Mouse (Mus musculus) CH12.LX (cell line): Measurements from ENCODE around the gene Hecw2. TPM values are rescaled to one million over a fixed set of nuclear protein-coding genes. Genes with fewer than 3 reads are reported as not detected.

Experiments used
- DNase-seq: peaks from one replicate; pipeline ENCODE4 v3.0.0-alpha.2; 2013; ENCODE audit errors: extremely low read depth
- H3K27ac ChIP-seq: 2 replicates; pipeline ENCODE4 v1.5.1; 2012; ENCODE audit warnings: low read depth, mild to moderate bottlenecking, control low read depth, moderate library complexity; ENCODE audit not compliant: insufficient read depth
- H3K27me3 ChIP-seq: replicated peaks from 2 replicates; pipeline ENCODE3; 2012; ENCODE audit warnings: inconsistent platforms
- H3K36me3 ChIP-seq, 2 experiments: replicated peaks in 1 of 2; 2 replicates each; pipeline versions ENCODE3 to v1.6.1; 2012; ENCODE audit warnings: inconsistent platforms in 1 of 2, low read length in 1 of 2, mild to moderate bottlenecking in 1 of 2, mixed read lengths in 1 of 2, moderate library complexity in 1 of 2; ENCODE audit not compliant: control insufficient read depth in 1 of 2, insufficient read depth in 1 of 2
- H3K4me1 ChIP-seq, 2 experiments: 2 replicates each; pipeline ENCODE4 v1.6.1; 2012; ENCODE audit warnings: inconsistent platforms in 1 of 2, moderate library complexity in 1 of 2; ENCODE audit not compliant: insufficient read depth in 2 of 2, control insufficient read depth in 1 of 2
- H3K4me2 ChIP-seq: 2 replicates; pipeline ENCODE4 v1.6.1; 2012; ENCODE audit warnings: low read depth, mild to moderate bottlenecking, control low read depth; ENCODE audit not compliant: poor library complexity, insufficient read depth, severe bottlenecking
- H3K4me3 ChIP-seq, 3 experiments: fragments of 150-350 bp in 1 of 3; sonication (generic) in 1 of 3; replicated peaks in 1 of 3; 2 replicates each; pipeline versions ENCODE3 to v1.5.1; 2011 to 2012; ENCODE audit warnings: low read depth in 2 of 3, low read length in 2 of 3, mild to moderate bottlenecking in 2 of 3, moderate library complexity in 2 of 3, control low read depth in 1 of 3, improper control_type of control experiment in 1 of 3, inconsistent platforms in 1 of 3, mixed read lengths in 1 of 3; ENCODE audit not compliant: poor library complexity in 1 of 3
- H3K79me2 ChIP-seq: replicated peaks from 2 replicates; pipeline ENCODE4 v1.6.1; 2012; ENCODE audit warnings: mild to moderate bottlenecking, moderate library complexity; ENCODE audit not compliant: control insufficient read depth, poor library complexity, insufficient read depth, severe bottlenecking; ENCODE audit errors: extremely low read depth
- H3K9ac ChIP-seq: 2 replicates; pipeline ENCODE4 v1.6.1; 2012; ENCODE audit warnings: low read depth, mild to moderate bottlenecking, control low read depth, moderate library complexity; ENCODE audit not compliant: insufficient read depth
- H3K9me3 ChIP-seq: replicated peaks from 2 replicates; pipeline ENCODE3; 2012; ENCODE audit warnings: low read length, inconsistent platforms, mixed read lengths
- CHD1 ChIP-seq: IDR thresholded peaks from 2 replicates; pipeline ENCODE4 v1.6.1; 2012; ENCODE audit warnings: low read depth, low read length, improper control_type of control experiment, inconsistent platforms
- CTCF ChIP-seq, 2 experiments: IDR thresholded peaks in 1 of 2; conservative IDR thresholded peaks in 1 of 2; 2 replicates each; pipeline ENCODE4 v1.5.1; 2011 to 2012; ENCODE audit warnings: low read depth in 2 of 2, low read length in 2 of 2, improper control_type of control experiment in 1 of 2, inconsistent platforms in 1 of 2, mild to moderate bottlenecking in 1 of 2, moderate library complexity in 1 of 2
- E2F4 ChIP-seq: IDR thresholded peaks from 2 replicates; pipeline ENCODE4 v1.6.1; 2011; ENCODE audit warnings: low read depth, low read length, improper control_type of control experiment; ENCODE audit not compliant: insufficient replicate concordance
- ELF1 ChIP-seq: IDR thresholded peaks from 2 replicates; pipeline ENCODE4 v1.6.1; 2014; ENCODE audit warnings: low read depth, mild to moderate bottlenecking, inconsistent platforms, low read length, improper control_type of control experiment
- ETS1 ChIP-seq: conservative IDR thresholded peaks from 2 replicates; pipeline ENCODE4 v1.6.1; 2012; ENCODE audit warnings: low read depth, mild to moderate bottlenecking, inconsistent platforms, low read length, improper control_type of control experiment, moderate library complexity
- GABPA ChIP-seq: IDR thresholded peaks from 2 replicates; pipeline ENCODE4 v1.6.1; 2012; ENCODE audit warnings: low read depth, low read length, improper control_type of control experiment, inconsistent platforms; ENCODE audit not compliant: insufficient replicate concordance
- IRF4 ChIP-seq: IDR thresholded peaks from 2 replicates; pipeline ENCODE4 v1.6.1; 2014; ENCODE audit warnings: low read depth, mild to moderate bottlenecking, inconsistent platforms, low read length, improper control_type of control experiment
- KAT2A ChIP-seq: IDR thresholded peaks from 2 replicates; pipeline ENCODE4 v1.6.1; 2012; ENCODE audit warnings: low read length, improper control_type of control experiment, inconsistent platforms; ENCODE audit not compliant: insufficient replicate concordance
- MAX ChIP-seq: IDR thresholded peaks from 2 replicates; pipeline ENCODE4 v1.6.1; 2011; ENCODE audit warnings: low read length, improper control_type of control experiment
- MAZ ChIP-seq: IDR thresholded peaks from 2 replicates; pipeline ENCODE4 v1.6.1; 2012; ENCODE audit warnings: low read depth, mild to moderate bottlenecking, inconsistent platforms, low read length, improper control_type of control experiment, moderate library complexity
- MXI1 ChIP-seq: IDR thresholded peaks from 2 replicates; pipeline ENCODE4 v1.6.1; 2011; ENCODE audit warnings: mild to moderate bottlenecking, low read depth, low read length, improper control_type of control experiment
- NELFE ChIP-seq: IDR thresholded peaks from 2 replicates; pipeline ENCODE4 v1.6.1; 2011; ENCODE audit warnings: low read depth, low read length, improper control_type of control experiment
- PAX5 ChIP-seq: IDR thresholded peaks from 2 replicates; pipeline ENCODE4 v1.6.1; 2012; ENCODE audit warnings: low read length, inconsistent platforms, mixed read lengths
- POLR2AphosphoS2 ChIP-seq: IDR thresholded peaks from 2 replicates; pipeline ENCODE4 v1.6.1; 2011; ENCODE audit warnings: low read depth, low read length, improper control_type of control experiment
- RAD21 ChIP-seq: IDR thresholded peaks from 2 replicates; pipeline ENCODE4 v1.6.1; 2011; ENCODE audit warnings: low read depth, mild to moderate bottlenecking, low read length, improper control_type of control experiment, moderate library complexity
- RCOR1 ChIP-seq: conservative IDR thresholded peaks from 2 replicates; pipeline ENCODE4 v1.6.1; 2012; ENCODE audit warnings: low read depth, mild to moderate bottlenecking, inconsistent platforms, low read length, improper control_type of control experiment
- SMC3 ChIP-seq: IDR thresholded peaks from 2 replicates; pipeline ENCODE4 v1.6.1; 2011; ENCODE audit warnings: low read depth, low read length, improper control_type of control experiment
- TBP ChIP-seq: conservative IDR thresholded peaks from 2 replicates; pipeline ENCODE4 v1.6.1; 2011; ENCODE audit warnings: low read depth, low read length, improper control_type of control experiment
- TCF12 ChIP-seq: IDR thresholded peaks from 2 replicates; pipeline ENCODE4 v1.6.1; 2014; ENCODE audit warnings: low read depth, mild to moderate bottlenecking, inconsistent platforms, low read length, improper control_type of control experiment
- ZC3H11A ChIP-seq: IDR thresholded peaks from 2 replicates; pipeline ENCODE4 v1.6.1; 2012; ENCODE audit warnings: low read depth, mild to moderate bottlenecking, inconsistent platforms, low read length, improper control_type of control experiment
- ZMIZ1 ChIP-seq: IDR thresholded peaks from 2 replicates; pipeline ENCODE4 v1.6.1; 2012; ENCODE audit warnings: low read depth, mild to moderate bottlenecking, inconsistent platforms, low read length, improper control_type of control experiment
- dilution Hi-C: fragments of 300-500 bp; cut with MboI; formaldehyde crosslinking; loops from 2 replicates; pipeline ENCODE4 v1.14.3; 2020; ENCODE audit warnings: low sequenced_read_pairs; ENCODE audit not compliant: extremely low pct_unique_long_range_greater_than_20kb, extremely low pct_ligation_motif_present
- in situ Hi-C: fragments of 300-500 bp; cut with MboI; formaldehyde crosslinking; loops from 3 replicates; pipeline ENCODE4 v1.14.3; 2019; ENCODE audit warnings: low sequenced_read_pairs, low pct_ligation_motif_present, low pct_unique_long_range_greater_than_20kb, mixed read lengths
- polyA plus RNA-seq: library from polyadenylated mRNA; unstranded; fragments of >175 nt; gene quantifications from 2 replicates; pipeline ENCODE4 v1.2.1, GENCODE M21; 2012; ENCODE audit warnings: low read depth; ENCODE audit not compliant: insufficient read length
- total RNA-seq, 2 experiments: library from RNA; depleted of rRNA; stranded (reverse); fragments of 300-350 nt in 1 of 2; fragments of >200 nt in 1 of 2; gene quantifications; 2 replicates each; pipeline ENCODE4 v1.2.3; 2012 to 2014

Gene Hecw2
- total and polyA plus RNA-seq, 3 experiments = 0.05 to 0.59 (median 0.14) TPM

GRCm38 (mm10) chr1:53931314-53931713 is 263.7 kb downstream of the Hecw2 start:
- TF ChIP-seq E2F4 (no peak), MAX (no peak), POLR2AphosphoS2 (no peak), MXI1 (no peak)
- no peak for DNase-seq
- H3K9ac ChIP-seq = no peak overlapping the region
- no peaks in the 10 kb centered on the region for H3K79me2 ChIP-seq
- H3K4me3 ChIP-seq = no peak overlapping the region
- dilution Hi-C loops = no loop called here
- H3K9me3 ChIP-seq = no peaks in the 10 kb centered on the region
- no peak overlapping the region for H3K27ac ChIP-seq
- H3K27me3 ChIP-seq = no peaks in the 10 kb centered on the region
- in situ Hi-C loops = no loop called here
- no peaks in the 10 kb centered on the region for H3K36me3 ChIP-seq
- H3K4me1 ChIP-seq = peaks cover 2 to 5% of the 10 kb centered on the region in 2 experiments; a peak in 2 of 4 replicates
- H3K4me2 ChIP-seq = no peak overlapping the region

DNA sequence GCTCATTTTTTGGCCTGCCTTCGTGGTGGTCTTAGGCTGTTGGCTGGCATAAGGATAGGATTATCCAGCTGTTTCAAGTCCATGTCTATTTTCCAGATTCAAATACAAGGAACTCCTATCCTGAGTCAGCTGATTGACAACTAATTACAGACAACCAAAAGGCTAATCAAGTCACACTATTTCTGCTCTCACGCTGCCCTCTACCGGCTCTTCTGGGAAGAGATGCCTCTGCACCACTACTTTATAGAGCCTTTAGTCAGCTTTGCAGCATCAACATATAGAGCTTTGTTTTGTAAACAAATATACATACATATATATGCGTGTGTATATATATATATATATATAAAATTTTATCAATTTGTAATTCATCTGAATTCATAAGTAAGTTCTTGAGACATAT is 267.4 kb downstream of the Hecw2 start:
- peak; percentile 49 for DNase-seq
- in situ Hi-C loops = no loop called here
- H3K36me3 ChIP-seq = no peaks in the 10 kb centered on the region
- TF ChIP-seq NELFE (no peak), ZC3H11A (peak; percentile 52), RAD21 (peak; percentile 86), SMC3 (peak; percentile 72), CTCF (conservative IDR thresholded peaks at IDR 0.05 in 1 of 2, IDR thresholded peaks at IDR 0.05 in 1 of 2; ENCODE audit: low read depth in 2 of 2, low read length in 2 of 2) (peak; percentile 38 to 80; a peak in 3 of 4 replicates)
- TF ChIP-seq, all 38 proteins: peak for 4
- Histone ChIP-seq H3K4me2 (no peak overlapping the region), H3K27me3 (no peaks in the 10 kb centered on the region), H3K27ac (no peak overlapping the region), H3K79me2 (no peaks in the 10 kb centered on the region), H3K9ac (no peak overlapping the region), H3K9me3 (no peaks in the 10 kb centered on the region), H3K4me1 (peaks cover 0 to 2% of the 10 kb centered on the region in 2 experiments; a peak in 1 of 4 replicates), H3K4me3 (no peak overlapping the region)
- dilution Hi-C loops = no loop called here

DNA sequence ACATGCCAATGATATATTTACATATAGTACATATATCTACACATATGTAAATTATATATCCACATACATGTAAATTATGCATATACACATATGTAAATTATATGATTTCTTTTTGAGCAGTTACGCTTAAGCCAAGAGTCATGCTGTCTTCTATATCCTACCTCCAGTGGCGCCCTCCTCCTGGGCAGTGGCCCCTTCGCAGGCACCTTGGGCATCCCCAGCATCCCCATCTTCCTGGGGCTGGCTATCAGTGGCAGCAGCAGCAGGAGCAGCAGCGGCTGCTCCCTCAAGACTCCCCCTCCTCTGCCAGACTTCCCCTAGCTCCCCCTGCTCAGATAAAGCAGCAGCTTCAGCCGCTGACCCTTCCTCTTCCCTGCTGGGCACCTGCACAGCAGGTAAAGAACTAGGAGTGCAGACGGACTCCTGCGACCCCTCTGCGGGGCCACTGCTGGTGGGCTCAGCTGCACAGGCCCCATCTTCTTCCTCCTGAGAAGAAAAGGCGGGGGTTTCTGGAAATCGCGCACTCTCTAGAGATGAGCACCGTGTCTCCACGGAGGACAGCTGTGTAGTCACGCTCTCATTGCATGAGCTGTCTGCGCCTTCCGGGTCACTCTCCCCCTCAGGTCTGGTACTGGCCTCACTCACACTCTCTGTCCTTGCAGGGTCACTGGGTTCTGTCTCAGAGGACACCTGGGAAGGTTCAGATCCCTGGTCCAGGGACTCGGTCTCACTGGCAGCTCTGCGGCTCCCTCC is 269.6 kb downstream of the Hecw2 start:
- Histone ChIP-seq H3K4me1 (no peaks in the 10 kb centered on the region; a peak in 1 of 4 replicates), H3K36me3 (no peaks in the 10 kb centered on the region), H3K27me3 (no peaks in the 10 kb centered on the region), H3K79me2 (no peaks in the 10 kb centered on the region), H3K27ac (no peak overlapping the region), H3K9me3 (no peaks in the 10 kb centered on the region)
- DNase-seq = no peak
- dilution Hi-C loops = no loop called here
- TF ChIP-seq CHD1 (no peak), RAD21 (no peak), PAX5 (no peak), TCF12 (no peak), KAT2A (no peak), MAZ (no peak), IRF4 (no peak), GABPA (no peak), POLR2AphosphoS2 (no peak), RCOR1 (no peak), TBP (no peak), ZMIZ1 (no peak), ETS1 (no peak), SMC3 (no peak), MAX (no peak), ELF1 (no peak)
- TF ChIP-seq, all 38 proteins: peak for 0
- Histone ChIP-seq H3K9ac (no peak overlapping the region), H3K4me2 (no peak overlapping the region), H3K4me3 (no peak overlapping the region)
- in situ Hi-C loops = no loop called here
